In genomic region chr14:105512914-105513677, GRCm38 (mm10) we compare ENCODE assay signal across 13 mouse cellular contexts.
DNase-seq lines count a peak whose midpoint lies in the region.
"Had no signal": no experiment of that assay in that cellular context is flagged by ENCODE, and none has a peak within 500 bp of the region (broad histone marks: within the 10 kb centered on the region; RNA-seq: fewer than 3 reads in every experiment).

No protein-coding gene starts in this region.

- WGBS in embryonic facial prominence, embryonic 10.5 days = 91% methylated on average over 12 of the region's 12 CpGs

- H3K4me1 ChIP-seq in embryonic facial prominence, embryonic 10.5 days = no peaks in the 10 kb centered on the region
- H3K4me1 ChIP-seq: embryonic facial prominence, embryonic 12.5 days had no signal

- H3K27ac ChIP-seq in embryonic facial prominence, embryonic 10.5 days (replicated peaks) = no peak overlapping the region
- H3K27ac ChIP-seq: embryonic facial prominence, embryonic 12.5 days; heart, embryonic 15.5 days had no signal

- H3K36me3 ChIP-seq in embryonic facial prominence, embryonic 10.5 days (replicated peaks) = no peaks in the 10 kb centered on the region
- H3K36me3 ChIP-seq: embryonic facial prominence, embryonic 12.5 days; heart, embryonic 15.5 days had no signal

- H3K9me3 ChIP-seq in embryonic facial prominence, embryonic 10.5 days = no peaks in the 10 kb centered on the region
- H3K9me3 ChIP-seq: embryonic facial prominence, embryonic 12.5 days; heart, embryonic 15.5 days had no signal

- no peaks in the 10 kb centered on the region for H3K27me3 ChIP-seq in embryonic facial prominence, embryonic 10.5 days (replicated peaks; ENCODE audit: low read depth, poor library complexity, severe bottlenecking)
- H3K27me3 ChIP-seq: embryonic facial prominence, embryonic 12.5 days; heart, embryonic 15.5 days had no signal

- peak; percentile 34 for DNase-seq in cerebellum, adult 9-11 months
- DNase-seq in cerebellum, postnatal 14 days = no peak
- peak; percentile 24 for DNase-seq in left cerebral cortex, adult 11 months (ENCODE audit: low spot score)
- no peak for DNase-seq in left cerebral cortex, adult 9 months (ENCODE audit: low spot score in 2 of 2)
- peak; percentile 27 for DNase-seq in brain, adult 2 months (ENCODE audit: low read depth, low spot score)
- peak; percentile 22 to 36 for DNase-seq in layer of hippocampus, postnatal 10 days (ENCODE audit: low spot score in 2 of 2)
- no peak for DNase-seq in kidney, postnatal 25 days
- no peak for DNase-seq in embryonic facial prominence, embryonic 10.5 days (ENCODE audit: low spot score)
- DNase-seq: adrenal gland, postnatal 36 days; kidney, postnatal 36 days; retina, postnatal 1 day had no signal

- no peak overlapping the region for H3K4me3 ChIP-seq in embryonic facial prominence, embryonic 10.5 days
- H3K4me3 ChIP-seq: embryonic facial prominence, embryonic 12.5 days; heart, embryonic 15.5 days had no signal

Comparison
In these comparisons a context has a peak if more than half of its experiments do, and no peak if none do; other contexts are left out.
1. DNase-seq: peak in cerebellum, adult 9-11 months (single experiment), left cerebral cortex, adult 11 months (single experiment), brain, adult 2 months (single experiment) and layer of hippocampus, postnatal 10 days (2 of 2); none in cerebellum, postnatal 14 days (0 of 2), left cerebral cortex, adult 9 months (0 of 2), kidney, postnatal 25 days (0 of 2) and embryonic facial prominence, embryonic 10.5 days (single experiment).